Mouse (Mus musculus) CH12.LX (cell line): ENCODE data around the gene Unk. TPM values are rescaled to one million over a fixed set of nuclear protein-coding genes. Genes with fewer than 3 reads are reported as not detected.

Experiments
- DNase-seq: peaks from one replicate; pipeline ENCODE4 v3.0.0-alpha.2; 2013; ENCODE audit errors: extremely low read depth
- H3K27ac ChIP-seq: 2 replicates; pipeline ENCODE4 v1.5.1; 2012; ENCODE audit warnings: low read depth, mild to moderate bottlenecking, control low read depth, moderate library complexity; ENCODE audit not compliant: insufficient read depth
- H3K27me3 ChIP-seq: replicated peaks from 2 replicates; pipeline ENCODE3; 2012; ENCODE audit warnings: inconsistent platforms
- H3K36me3 ChIP-seq, 2 experiments: replicated peaks in 1 of 2; 2 replicates each; pipeline versions ENCODE3 to v1.6.1; 2012; ENCODE audit warnings: inconsistent platforms in 1 of 2, low read length in 1 of 2, mild to moderate bottlenecking in 1 of 2, mixed read lengths in 1 of 2, moderate library complexity in 1 of 2; ENCODE audit not compliant: control insufficient read depth in 1 of 2, insufficient read depth in 1 of 2
- H3K4me1 ChIP-seq, 2 experiments: 2 replicates each; pipeline ENCODE4 v1.6.1; 2012; ENCODE audit warnings: inconsistent platforms in 1 of 2, moderate library complexity in 1 of 2; ENCODE audit not compliant: insufficient read depth in 2 of 2, control insufficient read depth in 1 of 2
- H3K4me2 ChIP-seq: 2 replicates; pipeline ENCODE4 v1.6.1; 2012; ENCODE audit warnings: low read depth, mild to moderate bottlenecking, control low read depth; ENCODE audit not compliant: poor library complexity, insufficient read depth, severe bottlenecking
- H3K4me3 ChIP-seq, 3 experiments: fragments of 150-350 bp in 1 of 3; sonication (generic) in 1 of 3; replicated peaks in 1 of 3; 2 replicates each; pipeline versions ENCODE3 to v1.5.1; 2011 to 2012; ENCODE audit warnings: low read depth in 2 of 3, low read length in 2 of 3, mild to moderate bottlenecking in 2 of 3, moderate library complexity in 2 of 3, control low read depth in 1 of 3, improper control_type of control experiment in 1 of 3, inconsistent platforms in 1 of 3, mixed read lengths in 1 of 3; ENCODE audit not compliant: poor library complexity in 1 of 3
- H3K79me2 ChIP-seq: replicated peaks from 2 replicates; pipeline ENCODE4 v1.6.1; 2012; ENCODE audit warnings: mild to moderate bottlenecking, moderate library complexity; ENCODE audit not compliant: control insufficient read depth, poor library complexity, insufficient read depth, severe bottlenecking; ENCODE audit errors: extremely low read depth
- H3K9ac ChIP-seq: 2 replicates; pipeline ENCODE4 v1.6.1; 2012; ENCODE audit warnings: low read depth, mild to moderate bottlenecking, control low read depth, moderate library complexity; ENCODE audit not compliant: insufficient read depth
- H3K9me3 ChIP-seq: replicated peaks from 2 replicates; pipeline ENCODE3; 2012; ENCODE audit warnings: low read length, inconsistent platforms, mixed read lengths
- BHLHE40 ChIP-seq: IDR thresholded peaks from 2 replicates; pipeline ENCODE4 v1.6.1; 2011; ENCODE audit warnings: mild to moderate bottlenecking, low read depth, low read length, improper control_type of control experiment
- CTCF ChIP-seq, 2 experiments: IDR thresholded peaks in 1 of 2; conservative IDR thresholded peaks in 1 of 2; 2 replicates each; pipeline ENCODE4 v1.5.1; 2011 to 2012; ENCODE audit warnings: low read depth in 2 of 2, low read length in 2 of 2, improper control_type of control experiment in 1 of 2, inconsistent platforms in 1 of 2, mild to moderate bottlenecking in 1 of 2, moderate library complexity in 1 of 2
- E2F4 ChIP-seq: IDR thresholded peaks from 2 replicates; pipeline ENCODE4 v1.6.1; 2011; ENCODE audit warnings: low read depth, low read length, improper control_type of control experiment; ENCODE audit not compliant: insufficient replicate concordance
- ELF1 ChIP-seq: IDR thresholded peaks from 2 replicates; pipeline ENCODE4 v1.6.1; 2014; ENCODE audit warnings: low read depth, mild to moderate bottlenecking, inconsistent platforms, low read length, improper control_type of control experiment
- EP300 ChIP-seq: IDR thresholded peaks from 2 replicates; pipeline ENCODE4 v1.6.1; 2011; ENCODE audit warnings: low read length, improper control_type of control experiment
- ETS1 ChIP-seq: conservative IDR thresholded peaks from 2 replicates; pipeline ENCODE4 v1.6.1; 2012; ENCODE audit warnings: low read depth, mild to moderate bottlenecking, inconsistent platforms, low read length, improper control_type of control experiment, moderate library complexity
- GABPA ChIP-seq: IDR thresholded peaks from 2 replicates; pipeline ENCODE4 v1.6.1; 2012; ENCODE audit warnings: low read depth, low read length, improper control_type of control experiment, inconsistent platforms; ENCODE audit not compliant: insufficient replicate concordance
- HCFC1 ChIP-seq: IDR thresholded peaks from 2 replicates; pipeline ENCODE4 v1.6.1; 2012; ENCODE audit warnings: low read depth, mild to moderate bottlenecking, inconsistent platforms, low read length, improper control_type of control experiment
- IRF4 ChIP-seq: IDR thresholded peaks from 2 replicates; pipeline ENCODE4 v1.6.1; 2014; ENCODE audit warnings: low read depth, mild to moderate bottlenecking, inconsistent platforms, low read length, improper control_type of control experiment
- KAT2A ChIP-seq: IDR thresholded peaks from 2 replicates; pipeline ENCODE4 v1.6.1; 2012; ENCODE audit warnings: low read length, improper control_type of control experiment, inconsistent platforms; ENCODE audit not compliant: insufficient replicate concordance
- MAFK ChIP-seq: IDR thresholded peaks from 2 replicates; pipeline ENCODE4 v1.6.1; 2011; ENCODE audit warnings: low read length, improper control_type of control experiment; ENCODE audit not compliant: insufficient replicate concordance
- MEF2A ChIP-seq: IDR thresholded peaks from 2 replicates; pipeline ENCODE4 v1.6.1; 2014; ENCODE audit warnings: low read depth, mild to moderate bottlenecking, inconsistent platforms, low read length, improper control_type of control experiment, borderline replicate concordance
- MXI1 ChIP-seq: IDR thresholded peaks from 2 replicates; pipeline ENCODE4 v1.6.1; 2011; ENCODE audit warnings: mild to moderate bottlenecking, low read depth, low read length, improper control_type of control experiment
- MYC ChIP-seq: IDR thresholded peaks from 2 replicates; pipeline ENCODE4 v1.6.1; 2011; ENCODE audit warnings: low read depth, mild to moderate bottlenecking, improper control_type of control experiment, low read length
- NRF1 ChIP-seq: IDR thresholded peaks from 2 replicates; pipeline ENCODE4 v1.6.1; 2014; ENCODE audit warnings: low read depth, mild to moderate bottlenecking, inconsistent platforms, low read length, improper control_type of control experiment, moderate library complexity
- PAX5 ChIP-seq: IDR thresholded peaks from 2 replicates; pipeline ENCODE4 v1.6.1; 2012; ENCODE audit warnings: low read length, inconsistent platforms, mixed read lengths
- POLR2A ChIP-seq: IDR thresholded peaks from 2 replicates; pipeline ENCODE4 v1.6.1; 2011; ENCODE audit warnings: low read depth, mild to moderate bottlenecking, improper control_type of control experiment, low read length
- SIN3A ChIP-seq: IDR thresholded peaks from 2 replicates; pipeline ENCODE4 v1.6.1; 2012; ENCODE audit warnings: low read length, improper control_type of control experiment, inconsistent platforms
- SMC3 ChIP-seq: IDR thresholded peaks from 2 replicates; pipeline ENCODE4 v1.6.1; 2011; ENCODE audit warnings: low read depth, low read length, improper control_type of control experiment
- TBP ChIP-seq: conservative IDR thresholded peaks from 2 replicates; pipeline ENCODE4 v1.6.1; 2011; ENCODE audit warnings: low read depth, low read length, improper control_type of control experiment
- TCF12 ChIP-seq: IDR thresholded peaks from 2 replicates; pipeline ENCODE4 v1.6.1; 2014; ENCODE audit warnings: low read depth, mild to moderate bottlenecking, inconsistent platforms, low read length, improper control_type of control experiment
- UBTF ChIP-seq: IDR thresholded peaks from 2 replicates; pipeline ENCODE4 v1.6.1; 2012; ENCODE audit warnings: low read depth, mild to moderate bottlenecking, inconsistent platforms, low read length, improper control_type of control experiment, moderate library complexity
- USF1 ChIP-seq: IDR thresholded peaks from 2 replicates; pipeline ENCODE4 v1.6.1; 2014; ENCODE audit warnings: low read depth, mild to moderate bottlenecking, inconsistent platforms, low read length, improper control_type of control experiment
- ZKSCAN1 ChIP-seq: IDR thresholded peaks from 2 replicates; pipeline ENCODE4 v1.6.1; 2012; ENCODE audit warnings: low read depth, inconsistent platforms, low read length, improper control_type of control experiment, borderline replicate concordance
- ZMIZ1 ChIP-seq: IDR thresholded peaks from 2 replicates; pipeline ENCODE4 v1.6.1; 2012; ENCODE audit warnings: low read depth, mild to moderate bottlenecking, inconsistent platforms, low read length, improper control_type of control experiment
- ZNF384 ChIP-seq: IDR thresholded peaks from 2 replicates; pipeline ENCODE4 v1.6.1; 2012; ENCODE audit warnings: low read depth, low read length, improper control_type of control experiment, inconsistent platforms
- dilution Hi-C: fragments of 300-500 bp; cut with MboI; formaldehyde crosslinking; loops from 2 replicates; pipeline ENCODE4 v1.14.3; 2020; ENCODE audit warnings: low sequenced_read_pairs; ENCODE audit not compliant: extremely low pct_unique_long_range_greater_than_20kb, extremely low pct_ligation_motif_present
- in situ Hi-C: fragments of 300-500 bp; cut with MboI; formaldehyde crosslinking; loops from 3 replicates; pipeline ENCODE4 v1.14.3; 2019; ENCODE audit warnings: low sequenced_read_pairs, low pct_ligation_motif_present, low pct_unique_long_range_greater_than_20kb, mixed read lengths
- polyA plus RNA-seq: library from polyadenylated mRNA; unstranded; fragments of >175 nt; gene quantifications from 2 replicates; pipeline ENCODE4 v1.2.1, GENCODE M21; 2012; ENCODE audit warnings: low read depth; ENCODE audit not compliant: insufficient read length
- total RNA-seq, 2 experiments: library from RNA; depleted of rRNA; stranded (reverse); fragments of 300-350 nt in 1 of 2; fragments of >200 nt in 1 of 2; gene quantifications; 2 replicates each; pipeline ENCODE4 v1.2.3; 2012 to 2014

Gene Unk
- total and polyA plus RNA-seq, 3 experiments, result 20.9 to 35.0 (median 24.7) TPM

DNA sequence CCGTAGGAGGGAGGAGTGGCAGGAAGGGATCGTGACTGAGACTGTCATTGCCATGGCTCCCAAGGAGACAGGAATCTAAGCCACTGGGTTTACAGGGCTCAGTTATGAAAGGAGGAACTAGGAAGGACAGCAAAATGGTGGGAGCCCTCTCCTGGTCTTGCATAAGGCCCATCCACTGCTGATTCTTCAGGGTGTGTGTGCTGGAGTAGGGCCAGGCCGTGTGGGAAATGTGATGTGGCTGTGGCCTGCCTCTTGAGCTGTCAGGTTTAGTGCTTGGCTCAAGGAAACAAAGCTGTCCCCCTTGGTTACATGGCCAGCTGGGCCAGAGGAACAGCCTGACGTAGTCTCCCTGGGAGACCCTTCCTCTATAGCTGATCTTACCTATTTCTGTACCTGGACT is 20.1 kb downstream of the Unk start:
- Histone ChIP-seq H3K9ac (no peak overlapping the region), H3K36me3 (peaks cover 91 to 95% of the 10 kb centered on the region in 2 experiments), H3K79me2 (no peaks in the 10 kb centered on the region), H3K27me3 (no peaks in the 10 kb centered on the region), H3K4me3 (no peak overlapping the region), H3K4me1 (peaks cover 3 to 12% of the 10 kb centered on the region in 2 experiments; a peak in 2 of 4 replicates), H3K4me2 (no peak overlapping the region), H3K27ac (no peak overlapping the region), H3K9me3 (peaks cover 6% of the 10 kb centered on the region)
- dilution Hi-C loops, result no loop called here
- in situ Hi-C loops, result no loop called here
- DNase-seq, result no peak
- TF ChIP-seq UBTF (no peak), TBP (no peak), NRF1 (no peak), MEF2A (no peak), CTCF (conservative IDR thresholded peaks at IDR 0.05 in 1 of 2, IDR thresholded peaks at IDR 0.05 in 1 of 2; ENCODE audit: low read depth in 2 of 2, low read length in 2 of 2) (no peak), ZNF384 (no peak), POLR2A (no peak), MYC (no peak), ZKSCAN1 (no peak), ZMIZ1 (no peak), MXI1 (no peak), ETS1 (no peak), BHLHE40 (no peak), GABPA (no peak), ELF1 (no peak), SMC3 (no peak), E2F4 (no peak), PAX5 (no peak), SIN3A (no peak)

GRCm38 (mm10) chr11:116053510-116054229 is 23.5 kb downstream of the Unk start:
- Histone ChIP-seq H3K4me2 (no peak overlapping the region), H3K9me3 (peaks cover 6% of the 10 kb centered on the region), H3K4me3 (no peak overlapping the region), H3K27me3 (no peaks in the 10 kb centered on the region), H3K4me1 (peaks cover 3 to 16% of the 10 kb centered on the region in 2 experiments; a peak in 2 of 4 replicates), H3K27ac (no peak overlapping the region), H3K9ac (no peak overlapping the region), H3K79me2 (no peaks in the 10 kb centered on the region), H3K36me3 (peaks cover 93 to 97% of the 10 kb centered on the region in 2 experiments)
- TF ChIP-seq GABPA (no peak), CTCF (conservative IDR thresholded peaks at IDR 0.05 in 1 of 2, IDR thresholded peaks at IDR 0.05 in 1 of 2; ENCODE audit: low read depth in 2 of 2, low read length in 2 of 2) (no peak), ZKSCAN1 (no peak), TCF12 (no peak), MYC (no peak), KAT2A (no peak), POLR2A (no peak), MAFK (no peak), MEF2A (no peak), HCFC1 (no peak), IRF4 (no peak), SIN3A (no peak), EP300 (no peak), USF1 (no peak)
- in situ Hi-C loops, result no loop called here
- DNase-seq, result no peak
- dilution Hi-C loops, result no loop called here
